Mouse (Mus musculus): Measurements from ENCODE around the gene Fkbp9.

Fkbp9 gene

DNA sequence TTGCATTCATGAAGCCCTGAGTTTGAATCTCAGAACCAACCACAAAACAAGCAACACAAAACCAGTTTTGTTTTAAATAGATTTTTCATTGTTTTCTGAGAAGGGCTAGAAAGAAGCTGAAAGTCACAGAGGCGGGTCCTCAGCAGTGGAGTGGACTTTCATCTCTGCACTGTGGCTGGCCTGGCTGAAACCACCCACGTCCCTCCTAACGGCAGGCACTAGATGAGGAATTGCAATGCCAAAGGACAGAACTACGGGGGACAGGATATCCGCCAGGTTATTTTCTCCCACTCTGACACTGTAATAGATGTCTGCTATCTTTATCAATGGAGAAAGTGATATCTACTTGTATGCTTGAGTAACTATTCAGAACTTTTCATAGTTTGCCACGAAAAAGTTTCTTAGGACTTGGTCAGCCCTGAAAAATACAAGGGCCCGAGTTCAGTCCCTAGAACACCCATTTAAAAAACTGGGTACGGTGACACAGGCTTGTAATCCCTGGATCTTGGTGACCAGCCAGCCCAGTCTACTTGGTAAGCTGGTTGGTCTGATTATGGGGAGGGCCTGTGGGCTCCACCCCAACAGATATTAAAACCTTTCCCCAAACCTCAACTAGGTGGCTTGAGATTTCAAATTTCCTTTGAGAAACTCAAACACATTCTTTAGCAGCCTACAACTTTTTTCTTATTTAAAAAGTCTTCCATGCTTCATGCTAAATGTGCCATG lies 74.4 kb downstream of the Fkbp9 start:
- 78% methylated on average over 8 of the region's 8 CpGs for WGBS

DNA sequence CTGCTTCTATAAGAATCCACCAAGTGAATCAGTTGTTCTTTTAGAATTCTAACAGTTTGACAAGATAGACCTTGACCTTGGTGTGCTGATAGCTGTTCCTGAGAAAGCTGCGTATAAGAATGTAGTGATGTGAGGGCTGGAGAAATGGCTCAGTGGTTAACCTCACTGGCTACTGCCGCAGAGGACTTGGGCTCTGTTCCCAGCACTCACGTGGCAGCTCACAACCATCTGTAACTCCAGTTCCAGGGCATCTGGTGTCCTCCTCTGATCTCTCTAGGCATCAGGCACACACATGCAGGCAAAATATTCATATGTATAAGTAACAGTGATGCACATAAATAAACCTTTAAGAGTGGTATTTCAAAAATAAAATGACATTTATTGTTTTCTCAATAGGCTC lies 76.1 kb downstream of the Fkbp9 start:
- WGBS: 64% methylated on average over 3 of the region's 3 CpGs

DNA sequence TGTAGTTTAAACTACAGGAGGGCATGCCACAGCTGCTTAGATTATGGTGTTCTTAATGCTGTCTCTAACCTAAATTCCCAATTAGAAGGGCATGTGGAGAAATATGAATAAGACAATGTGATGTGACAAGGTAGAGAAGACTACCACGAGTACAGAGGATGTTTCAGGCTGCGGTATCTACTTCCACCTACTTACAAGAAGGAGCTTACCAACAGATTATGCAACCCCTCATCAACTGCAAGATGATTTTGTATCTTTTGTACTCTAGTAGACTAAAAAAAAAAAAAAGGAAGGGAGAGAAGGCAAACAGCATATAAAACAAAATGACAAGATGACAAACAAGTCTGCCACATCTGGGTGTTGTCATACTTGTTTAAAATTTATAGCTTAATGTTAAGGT lies 76.5 kb downstream of the Fkbp9 start:
- 50% methylated on average over 2 of the region's 2 CpGs for WGBS

DNA sequence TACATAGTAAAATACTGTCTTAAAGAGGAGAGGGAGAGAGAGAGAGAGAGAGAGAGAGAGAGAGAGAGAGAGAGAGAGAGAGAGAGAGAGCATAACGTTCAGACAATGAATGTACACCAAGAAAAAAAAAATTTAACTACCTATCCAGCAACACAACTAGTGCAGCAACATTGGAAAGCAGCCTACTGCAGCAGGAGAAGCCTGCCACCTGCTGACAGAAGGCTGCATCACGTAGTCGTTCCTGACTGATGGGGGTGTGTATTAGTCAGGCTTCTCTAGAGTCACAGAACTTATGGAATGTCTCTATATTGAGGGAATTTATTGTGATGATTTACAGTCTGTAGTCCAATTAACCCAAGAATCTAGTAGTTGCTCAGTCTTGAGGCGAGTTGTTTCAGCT lies 77.1 kb downstream of the Fkbp9 start:
- 8% methylated on average over 4 of the region's 4 CpGs for WGBS

DNA sequence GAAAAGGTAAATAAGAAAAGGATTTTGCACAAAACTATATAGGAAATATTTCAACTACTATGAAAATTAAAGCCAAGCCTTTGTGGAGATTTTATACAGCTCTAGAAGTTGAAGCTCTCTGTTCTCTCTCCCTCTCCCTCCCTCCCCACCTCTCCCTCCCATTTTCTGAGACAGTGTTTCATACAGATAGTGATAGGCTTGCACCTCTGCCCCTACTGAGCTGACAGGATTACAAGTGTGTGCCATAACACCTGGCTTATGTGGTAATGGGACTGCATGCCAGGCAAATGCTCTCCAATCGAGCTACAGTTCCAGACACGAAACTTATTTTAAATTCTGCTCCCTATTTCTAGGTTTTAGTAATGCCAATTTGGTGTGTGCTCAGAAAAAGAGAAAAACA lies 79.1 kb downstream of the Fkbp9 start:
- 58% methylated on average over 2 of the region's 2 CpGs for WGBS

DNA sequence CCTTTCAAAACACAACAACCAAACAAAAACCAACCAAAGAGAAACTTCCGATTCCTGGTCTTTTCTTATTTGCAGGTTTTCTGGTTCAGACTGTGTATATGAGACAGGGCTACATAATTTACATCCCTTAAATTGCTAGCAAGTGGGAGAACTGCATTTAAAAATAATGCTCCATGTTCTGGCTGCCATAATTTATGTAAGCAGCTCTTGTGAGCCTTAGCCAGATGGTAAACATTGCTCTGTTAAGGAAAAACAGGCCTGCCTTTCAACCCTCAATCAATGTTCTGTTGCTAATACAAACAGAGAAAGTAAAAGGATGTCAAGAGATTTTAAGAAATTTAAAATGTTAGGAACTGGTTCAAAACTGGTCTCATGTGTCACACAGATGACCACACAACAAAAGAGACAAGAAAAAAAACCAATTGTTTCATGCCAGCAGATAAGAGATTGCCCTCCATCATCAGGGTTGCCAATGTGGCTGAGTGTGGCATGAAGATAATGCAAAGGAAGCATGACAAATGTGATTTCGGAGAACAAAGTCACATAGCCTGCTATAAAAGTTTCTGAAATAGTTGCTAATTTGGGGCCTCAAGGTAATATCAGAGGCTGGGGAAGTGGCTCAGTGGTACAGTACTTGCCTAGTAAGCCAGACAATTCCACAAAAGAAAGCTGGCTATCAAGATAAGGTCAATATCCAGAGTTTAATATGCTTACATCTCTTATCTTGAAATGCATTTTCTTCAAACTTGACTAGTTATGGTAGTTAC lies 81.4 kb downstream of the Fkbp9 start:
- 60% methylated on average over 2 of the region's 2 CpGs for WGBS

DNA sequence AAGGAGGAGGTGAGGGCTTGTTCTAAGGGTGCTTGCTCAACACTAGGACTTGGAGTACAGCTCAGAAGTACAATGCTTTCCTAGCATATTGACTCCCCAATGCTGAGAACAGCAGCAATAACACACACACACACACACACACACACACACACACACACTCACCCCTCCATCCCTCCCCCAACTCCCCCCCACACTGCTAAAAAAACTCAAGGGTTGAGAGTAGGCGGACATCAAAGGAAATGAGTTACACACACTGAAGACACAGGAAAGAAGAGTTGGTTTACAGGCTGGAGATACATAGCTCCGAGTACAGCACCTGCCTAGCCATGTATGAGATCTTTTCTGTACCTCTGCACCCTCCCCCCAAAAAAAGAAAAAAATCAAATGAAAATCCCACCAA lies 84.4 kb downstream of the Fkbp9 start:
- 47% methylated on average over 2 of the region's 2 CpGs for WGBS

DNA sequence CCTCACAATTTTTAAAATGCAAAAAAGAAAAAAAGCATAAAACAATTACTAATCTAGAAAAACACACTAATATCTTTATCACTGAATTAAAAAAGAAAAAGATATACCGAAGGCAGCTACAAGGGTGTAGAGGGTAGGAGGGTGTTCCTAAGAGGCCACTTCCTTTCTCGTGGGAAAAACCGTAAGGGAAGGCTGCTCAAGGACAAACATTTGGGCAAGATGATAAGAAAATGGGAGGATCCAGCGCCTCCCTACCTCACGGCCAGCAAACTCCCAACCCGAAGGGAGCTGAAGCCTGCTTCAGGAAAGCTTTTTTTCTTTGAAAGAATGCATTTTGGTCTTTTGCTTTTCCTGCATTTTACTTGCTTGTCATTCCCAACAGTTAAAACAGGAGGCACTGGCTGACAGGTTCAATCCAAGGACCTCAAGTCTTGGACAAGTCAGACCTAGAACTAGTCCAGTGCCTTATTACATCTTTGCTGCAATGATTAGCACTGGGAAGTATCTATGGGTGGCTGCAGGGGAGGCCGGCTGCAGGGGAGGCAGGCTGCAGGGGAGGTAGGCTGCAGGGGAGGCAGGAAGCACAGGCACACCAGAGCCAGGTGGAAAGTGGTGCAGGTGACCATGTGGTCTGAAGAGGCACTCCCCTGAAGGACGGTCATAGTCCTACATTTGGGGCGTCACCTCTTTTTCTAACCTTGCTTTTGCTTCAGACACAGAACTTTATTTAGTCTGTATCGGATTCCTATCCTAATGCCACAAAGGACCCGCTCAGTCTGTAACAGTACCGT lies 85.9 kb downstream of the Fkbp9 start:
- WGBS: 77% methylated on average over 12 of the region's 12 CpGs

DNA sequence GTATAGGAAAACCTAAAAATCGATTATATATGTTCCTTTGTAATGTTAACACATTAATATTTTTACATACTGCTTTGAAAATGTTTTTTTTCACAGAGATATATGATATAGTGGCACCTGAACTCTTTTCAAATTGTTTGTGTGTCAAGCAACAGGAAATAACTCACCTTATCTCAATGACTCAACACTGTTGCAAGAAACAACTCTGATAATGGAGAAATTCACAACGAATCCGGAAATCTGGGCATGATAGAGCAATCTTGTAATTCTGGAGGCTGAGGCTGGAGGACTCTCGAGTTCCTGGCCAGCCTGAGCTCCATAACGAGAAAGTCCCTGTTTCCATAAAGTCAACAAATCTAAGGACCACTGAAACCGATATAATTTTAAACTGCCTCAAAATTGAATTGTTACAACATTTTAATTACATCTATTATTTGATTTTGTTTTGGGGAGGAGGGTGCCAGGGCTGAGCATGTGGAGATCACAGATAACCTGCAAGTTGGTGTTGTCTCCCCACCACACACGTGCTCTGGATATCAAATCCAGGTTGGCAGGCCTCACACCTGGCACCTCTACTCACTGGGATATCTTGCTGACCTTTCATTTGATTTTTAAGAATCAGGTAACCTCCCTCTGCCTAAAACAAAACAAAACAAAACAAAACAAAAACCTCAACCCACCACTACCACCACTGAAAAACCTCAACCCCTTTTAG lies 87.6 kb downstream of the Fkbp9 start:
- WGBS: 90% methylated on average over 7 of the region's 7 CpGs

DNA sequence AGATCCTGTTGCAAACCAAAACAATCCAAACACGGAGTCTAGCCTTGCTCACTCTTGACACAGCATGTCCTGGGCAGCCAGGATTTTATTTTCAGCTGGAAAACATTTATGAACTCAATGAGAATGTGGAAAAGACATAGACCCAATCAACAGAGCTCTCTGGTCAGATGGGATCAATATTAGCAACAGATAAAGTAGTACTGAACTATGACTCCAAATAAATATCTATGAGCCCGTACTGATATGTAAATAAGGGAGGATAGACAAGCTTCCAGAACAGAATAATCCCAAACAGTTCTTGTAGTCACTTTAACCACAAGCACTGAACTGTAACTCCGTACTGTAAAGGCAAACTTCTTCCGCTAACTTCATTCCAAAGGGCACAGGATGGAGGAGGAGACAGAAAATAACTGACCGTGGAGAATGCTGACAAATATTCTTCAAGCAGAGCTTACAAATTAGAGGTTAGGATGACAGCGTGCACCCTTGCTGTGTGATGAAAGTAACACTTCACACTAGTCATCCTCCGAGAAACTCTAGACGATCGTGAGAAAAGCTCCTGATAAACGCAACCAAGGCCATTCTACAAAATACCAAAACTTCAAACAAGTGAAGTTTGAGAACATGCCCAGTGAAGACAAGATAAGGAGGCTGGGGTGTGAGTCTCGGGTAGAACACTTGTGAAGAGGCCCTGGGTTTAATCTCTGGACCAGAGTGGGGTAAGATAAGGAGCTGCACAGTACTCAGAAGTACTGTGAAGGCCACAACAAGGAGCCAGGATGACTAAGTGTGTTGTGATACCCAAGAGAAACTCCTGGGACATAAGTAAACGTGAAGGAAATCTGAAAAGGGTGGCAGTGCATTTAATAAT lies 88.6 kb downstream of the Fkbp9 start:
- WGBS: 81% methylated on average over 12 of the region's 12 CpGs

DNA sequence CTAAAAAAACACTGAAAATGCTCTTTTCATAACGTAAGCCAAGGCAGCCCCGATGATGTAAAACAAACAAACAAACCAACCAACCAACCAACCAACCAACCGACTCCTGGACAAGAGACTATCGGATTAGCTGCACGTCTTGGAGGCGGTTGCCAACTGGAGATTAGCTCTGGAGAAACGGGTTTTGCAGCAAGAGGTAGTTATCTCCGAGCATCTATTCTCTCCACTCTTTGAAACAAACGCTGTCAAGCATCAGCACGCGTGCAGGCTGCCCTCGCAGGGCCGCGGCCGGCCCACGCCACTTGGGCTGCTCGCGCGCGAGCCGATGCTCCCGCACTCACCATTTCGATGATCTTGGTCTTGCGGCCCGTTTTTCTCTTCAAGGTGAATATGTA lies 91.5 kb downstream of the Fkbp9 start:
- under 1% methylated on average over 25 of the region's 25 CpGs for WGBS

DNA sequence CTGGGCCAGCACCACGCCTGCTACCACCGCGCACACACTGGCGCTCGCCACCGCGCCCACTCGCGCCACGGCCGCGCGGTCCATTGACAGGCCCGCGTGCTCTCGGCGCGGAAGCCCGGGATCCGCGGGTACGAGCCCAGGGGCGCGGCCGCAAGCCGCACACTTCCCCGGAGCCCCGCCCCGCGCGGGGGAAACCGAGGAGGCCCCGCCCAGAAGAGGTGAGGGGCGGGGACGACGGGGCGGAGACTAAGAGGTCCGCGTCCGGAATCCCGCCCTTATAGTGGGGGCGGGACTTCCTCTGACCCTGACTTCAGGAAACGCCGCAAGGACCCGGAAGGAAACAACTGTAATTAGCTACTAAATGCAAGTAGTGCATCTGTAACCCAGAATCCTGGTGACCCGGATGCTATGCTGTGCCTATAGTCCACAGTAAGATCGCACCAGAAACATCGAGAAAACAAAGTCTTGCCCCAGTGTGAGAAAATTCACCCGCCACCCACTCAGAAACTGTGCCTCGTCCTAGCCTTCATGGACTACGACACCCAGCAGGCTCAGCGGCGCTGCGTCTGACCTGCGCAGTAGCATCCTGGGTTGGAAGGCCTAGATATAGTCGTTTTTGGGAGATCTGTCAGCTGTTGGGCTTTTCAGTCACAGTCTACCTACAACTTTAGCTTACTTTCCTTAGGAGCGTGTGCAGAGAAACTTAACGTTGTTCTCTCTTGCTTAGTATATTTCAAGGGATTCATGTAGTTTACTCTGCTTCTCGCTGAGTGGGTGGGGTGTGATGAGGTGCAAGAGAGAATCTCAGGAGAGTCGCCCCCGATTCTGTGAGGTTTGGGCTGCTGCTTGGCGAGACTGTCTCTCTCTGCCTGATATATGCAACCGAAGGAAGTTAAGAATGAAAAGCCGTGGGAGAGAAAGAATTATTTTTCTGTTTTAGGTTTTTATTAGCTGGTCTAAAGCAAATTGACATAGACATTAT lies 92.2 kb downstream of the Fkbp9 start, which contains the start of the genes Nt5c3 and Vmn1r4:
Gene Nt5c3, minus strand, starts transcription at position 207 of the 982 bp plus-strand sequence.
Gene Vmn1r4, plus strand, starts transcription at position 290 of the 982 bp plus-strand sequence.
- WGBS: 2% methylated on average over 64 of the region's 64 CpGs
